8 mouse cellular contexts compared by ENCODE assay signal in genomic region chr2:91927826-91928533, GRCm38 (mm10). TPM values are rescaled to one million over a fixed set of nuclear protein-coding genes. Genes with fewer than 3 reads are reported as not detected.
DNase-seq lines count a peak whose midpoint lies in the region; ATAC-seq and TF ChIP-seq lines count a peak whose summit lies in the region.

No protein-coding gene starts in this region.

- ATAC-seq in kidney, embryonic 15.5 days (replicated peaks; ENCODE audit: low FRiP score) = no peak
- ATAC-seq in liver, embryonic 12.5 days = no peak
- no peak for ATAC-seq in neural tube, embryonic 11.5 days (ENCODE audit: insufficient read depth, low FRiP score, low TSS enrichment)

- peaks cover 7% of the 10 kb centered on the region; the same call in 1 of the 2 replicates for H3K36me3 ChIP-seq in kidney, embryonic 15.5 days
- peaks cover 4% of the 10 kb centered on the region for H3K36me3 ChIP-seq in liver, embryonic 12.5 days
- no peaks in the 10 kb centered on the region; the same call in 1 of the 2 replicates for H3K36me3 ChIP-seq in neural tube, embryonic 11.5 days (ENCODE audit: control insufficient read depth, insufficient read depth, low read length)

- H3K9me3 ChIP-seq in kidney, embryonic 15.5 days (replicated peaks) = no peaks in the 10 kb centered on the region
- H3K9me3 ChIP-seq in liver, embryonic 12.5 days (replicated peaks) = no peaks in the 10 kb centered on the region
- no peaks in the 10 kb centered on the region for H3K9me3 ChIP-seq in neural tube, embryonic 11.5 days (ENCODE audit: control insufficient read depth, low read length)

- TF ChIP-seq POLR2A in cortical plate, adult 2 months (IDR thresholded peaks at IDR 0.05; ENCODE audit: extremely low read depth, insufficient read depth, low read length) = no peak

- TF ChIP-seq CTCF in cortical plate, adult 2 months (IDR thresholded peaks at IDR 0.05; ENCODE audit: extremely low read depth, insufficient read depth, low read length) = peak; percentile 36

- peaks cover 9% of the 10 kb centered on the region for H3K4me1 ChIP-seq in cortical plate, adult 2 months (ENCODE audit: control insufficient read depth, insufficient read depth, low read length)
- peaks cover 51% of the 10 kb centered on the region for H3K4me1 ChIP-seq in kidney, embryonic 15.5 days
- peaks cover 66% of the 10 kb centered on the region for H3K4me1 ChIP-seq in liver, embryonic 12.5 days
- H3K4me1 ChIP-seq in neural tube, embryonic 11.5 days (ENCODE audit: control insufficient read depth, insufficient read depth, low read length) = peaks cover 23% of the 10 kb centered on the region

- H3K27me3 ChIP-seq in kidney, embryonic 15.5 days = peaks cover 23% of the 10 kb centered on the region
- H3K27me3 ChIP-seq in liver, embryonic 12.5 days (replicated peaks) = peaks cover 71% of the 10 kb centered on the region
- H3K27me3 ChIP-seq in neural tube, embryonic 11.5 days (ENCODE audit: control insufficient read depth, insufficient read depth, low read length) = peaks cover 12% of the 10 kb centered on the region

- 48% methylated on average over 34 of the region's 34 CpGs for WGBS in kidney, embryonic 15.5 days
- WGBS in liver, embryonic 12.5 days (ENCODE audit: insufficient replicate concordance) = 36% methylated on average over 34 of the region's 34 CpGs
- WGBS in neural tube, embryonic 11.5 days = 39% methylated on average over 34 of the region's 34 CpGs

- H3K27ac ChIP-seq in cortical plate, adult 2 months (ENCODE audit: insufficient read depth, low read length) = no peak overlapping the region
- no peak overlapping the region for H3K27ac ChIP-seq in kidney, embryonic 15.5 days
- H3K27ac ChIP-seq in liver, embryonic 12.5 days = no peak overlapping the region
- H3K27ac ChIP-seq in neural tube, embryonic 11.5 days (ENCODE audit: low read depth, low read length) = no peak overlapping the region

- H3K9ac ChIP-seq in kidney, embryonic 15.5 days = no peak overlapping the region
- no peak overlapping the region for H3K9ac ChIP-seq in liver, embryonic 12.5 days
- H3K9ac ChIP-seq in neural tube, embryonic 11.5 days (ENCODE audit: low read length) = no peak overlapping the region

- no peak overlapping the region for H3K4me3 ChIP-seq in cortical plate, adult 2 months (ENCODE audit: insufficient read depth, low read length)
- no peak overlapping the region for H3K4me3 ChIP-seq in kidney, embryonic 15.5 days (replicated peaks)
- H3K4me3 ChIP-seq in liver, embryonic 12.5 days = no peak overlapping the region
- no peak overlapping the region; the same call in 1 of the 2 replicates for H3K4me3 ChIP-seq in neural tube, embryonic 11.5 days (ENCODE audit: low read depth, low read length)

- peak overlapping the region; percentile 48 for H3K4me2 ChIP-seq in kidney, embryonic 15.5 days
- peak overlapping the region; percentile 54 for H3K4me2 ChIP-seq in liver, embryonic 12.5 days
- H3K4me2 ChIP-seq in neural tube, embryonic 11.5 days (ENCODE audit: low read depth) = no peak overlapping the region; the same call in 1 of the 2 replicates

- peak; percentile 87 to 88 for DNase-seq in B cell, adult 2 months
- DNase-seq in R1 (ENCODE audit: low read depth, low spot score) = peak; percentile 90
- DNase-seq in heart, adult 8-10 months (ENCODE audit: low spot score) = peak; percentile 58
- peak; percentile 86 for DNase-seq in neural tube, embryonic 11.5 days (ENCODE audit: low spot score)
- peak; percentile 79 for DNase-seq in testis, postnatal 14 days (ENCODE audit: low spot score)

RNA-seq across cellular contexts. Expression of gene Chrm4, which starts 0.9 kb away (rescaled TPM):
- polyA plus RNA-seq in cortical plate, adult 2 months (2012; rRNA removed) = 32.9 and 45.0 TPM in 2 replicates
- total RNA-seq in heart, adult 8-10 months (2022) = not detected
- polyA plus RNA-seq in kidney, embryonic 15.5 days (2015; fragmentation: Nextera tagmentation; extraction: Ambion mirVana) = 0.42 TPM in 1 of 2 replicates, not detected in the other
- polyA plus RNA-seq in liver, embryonic 12.5 days (2016; fragmentation: Nextera tagmentation; extraction: Ambion mirVana) = 0.17 TPM in 1 of 2 replicates, not detected in the other
- 0.45 and 0.53 TPM in 2 replicates for polyA plus RNA-seq in neural tube, embryonic 11.5 days (2014; fragmentation: Nextera tagmentation; extraction: Ambion mirVana)

RNA-seq across cellular contexts. Expression of gene Mdk, which starts 4.1 kb away (rescaled TPM):
- 38.2 and 38.5 TPM in 2 replicates for polyA plus RNA-seq in cortical plate, adult 2 months (2012; rRNA removed)
- 1 to 10 TPM; 1.5 to 4.3 (median 3.4) TPM for total RNA-seq in heart, adult 8-10 months (2022)
- polyA plus RNA-seq in kidney, embryonic 15.5 days (2015; fragmentation: Nextera tagmentation; extraction: Ambion mirVana) = 1,215 and 1,266 TPM in 2 replicates
- 137 and 140 TPM in 2 replicates for polyA plus RNA-seq in liver, embryonic 12.5 days (2016; fragmentation: Nextera tagmentation; extraction: Ambion mirVana)
- polyA plus RNA-seq in neural tube, embryonic 11.5 days (2014; fragmentation: Nextera tagmentation; extraction: Ambion mirVana) = 1,127 and 1,214 TPM in 2 replicates

RNA-seq across cellular contexts. Expression of gene Gm9821, which starts 17.5 kb away (rescaled TPM):
- polyA plus RNA-seq in cortical plate, adult 2 months (2012; rRNA removed) = not detected in 2 replicates
- not detected for total RNA-seq in heart, adult 8-10 months (2022)
- 0.49 and 0.53 TPM in 2 replicates for polyA plus RNA-seq in kidney, embryonic 15.5 days (2015; fragmentation: Nextera tagmentation; extraction: Ambion mirVana)
- polyA plus RNA-seq in liver, embryonic 12.5 days (2016; fragmentation: Nextera tagmentation; extraction: Ambion mirVana) = 2.3 and 2.5 TPM in 2 replicates
- polyA plus RNA-seq in neural tube, embryonic 11.5 days (2014; fragmentation: Nextera tagmentation; extraction: Ambion mirVana) = 0.37 and 0.58 TPM in 2 replicates

RNA-seq across cellular contexts. Expression of gene Dgkz, which starts 47.7 kb away (rescaled TPM):
- polyA plus RNA-seq in cortical plate, adult 2 months (2012; rRNA removed) = 550 and 668 TPM in 2 replicates
- total RNA-seq in heart, adult 8-10 months (2022) = 10 to 100 TPM; 31.4 to 49.0 (median 42.7) TPM
- 37.7 and 46.7 TPM in 2 replicates for polyA plus RNA-seq in kidney, embryonic 15.5 days (2015; fragmentation: Nextera tagmentation; extraction: Ambion mirVana)
- 46.9 and 48.8 TPM in 2 replicates for polyA plus RNA-seq in liver, embryonic 12.5 days (2016; fragmentation: Nextera tagmentation; extraction: Ambion mirVana)
- 34.6 and 37.7 TPM in 2 replicates for polyA plus RNA-seq in neural tube, embryonic 11.5 days (2014; fragmentation: Nextera tagmentation; extraction: Ambion mirVana)

Comparison
In these comparisons a context has a peak if more than half of its experiments do, and no peak if none do; other contexts are left out.
1. RNA of gene Chrm4, which starts 0.9 kb away (polyA plus RNA-seq): 32.9 to 45.0 TPM in cortical plate, adult 2 months; 0.45 to 0.53 TPM in neural tube, embryonic 11.5 days, 0.42 TPM in kidney, embryonic 15.5 days and 0.17 TPM in liver, embryonic 12.5 days; every median in the first group is over 10 times any median in the second.
2. Peak in every context shown above with its lines, with median percentiles within 50 percentile points of each other: DNase-seq.